Mouse (Mus musculus) testis, adult 2 months (tissue): ENCODE data around the gene Jak3. TPM values are rescaled to one million over a fixed set of nuclear protein-coding genes. Genes with fewer than 3 reads are reported as not detected.

Source experiments
- H3K27ac ChIP-seq: fragments of 200-500 bp; 2 replicates; pipeline ENCODE4 v1.5.1; 2012; ENCODE audit warnings: low read depth, low read length; ENCODE audit not compliant: control insufficient read depth, insufficient read depth
- H3K27me3 ChIP-seq: fragments of 200-500 bp; 2 replicates; pipeline ENCODE4 v1.6.1; 2012; ENCODE audit warnings: mild to moderate bottlenecking, low read length, moderate library complexity; ENCODE audit not compliant: control insufficient read depth, insufficient read depth
- H3K36me3 ChIP-seq: fragments of 200-500 bp; 2 replicates; pipeline ENCODE4 v1.6.1; 2012; ENCODE audit warnings: mild to moderate bottlenecking, low read length; ENCODE audit not compliant: control insufficient read depth, insufficient read depth
- H3K4me1 ChIP-seq: fragments of 200-500 bp; 2 replicates; pipeline ENCODE4 v1.6.1; 2012; ENCODE audit warnings: low read length; ENCODE audit not compliant: control insufficient read depth, insufficient read depth
- H3K4me3 ChIP-seq: fragments of 200-500 bp; 2 replicates; pipeline ENCODE4 v1.5.1; 2012; ENCODE audit warnings: low read depth, mild to moderate bottlenecking, low read length, moderate library complexity, mixed read lengths; ENCODE audit not compliant: control insufficient read depth
- CTCF ChIP-seq: fragments of 200-500 bp; IDR thresholded peaks from 2 replicates; pipeline ENCODE4 v1.5.1; 2012; ENCODE audit warnings: low read depth, mild to moderate bottlenecking, inconsistent platforms, low read length, moderate library complexity; ENCODE audit not compliant: control insufficient read depth, insufficient read depth, insufficient replicate concordance
- POLR2A ChIP-seq: fragments of 200-500 bp; IDR thresholded peaks from 2 replicates; pipeline ENCODE4 v1.6.1; 2012; ENCODE audit warnings: low read depth, mild to moderate bottlenecking, inconsistent platforms, low read length, moderate library complexity; ENCODE audit not compliant: control insufficient read depth
- polyA plus RNA-seq: library from polyadenylated mRNA; depleted of rRNA; stranded (reverse); fragments of >200 nt; gene quantifications from 2 replicates; pipeline ENCODE4 v1.2.3, GENCODE M21; 2012

The Jak3 gene
- polyA plus RNA-seq, 1 experiment = 8.4 TPM

DNA sequence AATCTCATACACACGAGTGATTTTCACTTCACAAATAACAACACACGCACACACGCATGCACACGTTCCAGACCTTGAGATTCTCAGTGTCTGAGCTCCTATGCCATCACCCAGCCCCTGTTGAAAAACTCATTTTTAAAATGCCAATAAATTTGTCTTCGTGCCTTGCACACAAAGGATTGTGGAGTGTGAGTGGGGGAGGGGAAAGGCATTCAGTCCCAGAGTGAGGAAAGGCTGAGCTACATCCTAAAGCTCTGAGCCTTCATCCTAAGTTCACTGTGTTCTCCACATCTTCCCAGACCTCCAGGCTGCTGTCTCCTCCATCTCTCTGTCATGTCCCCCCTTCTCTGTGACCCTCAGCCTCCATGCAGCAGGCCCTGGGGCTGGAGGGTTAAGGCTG lies 8.8 kb upstream of the Jak3 start:
- Histone ChIP-seq H3K27me3 (no peaks in the 10 kb centered on the region), H3K4me1 (peaks cover 18% of the 10 kb centered on the region), H3K4me3 (no peak overlapping the region), H3K27ac (no peak overlapping the region), H3K36me3 (no peaks in the 10 kb centered on the region)
- TF ChIP-seq POLR2A (no peak), CTCF (no peak)

DNA sequence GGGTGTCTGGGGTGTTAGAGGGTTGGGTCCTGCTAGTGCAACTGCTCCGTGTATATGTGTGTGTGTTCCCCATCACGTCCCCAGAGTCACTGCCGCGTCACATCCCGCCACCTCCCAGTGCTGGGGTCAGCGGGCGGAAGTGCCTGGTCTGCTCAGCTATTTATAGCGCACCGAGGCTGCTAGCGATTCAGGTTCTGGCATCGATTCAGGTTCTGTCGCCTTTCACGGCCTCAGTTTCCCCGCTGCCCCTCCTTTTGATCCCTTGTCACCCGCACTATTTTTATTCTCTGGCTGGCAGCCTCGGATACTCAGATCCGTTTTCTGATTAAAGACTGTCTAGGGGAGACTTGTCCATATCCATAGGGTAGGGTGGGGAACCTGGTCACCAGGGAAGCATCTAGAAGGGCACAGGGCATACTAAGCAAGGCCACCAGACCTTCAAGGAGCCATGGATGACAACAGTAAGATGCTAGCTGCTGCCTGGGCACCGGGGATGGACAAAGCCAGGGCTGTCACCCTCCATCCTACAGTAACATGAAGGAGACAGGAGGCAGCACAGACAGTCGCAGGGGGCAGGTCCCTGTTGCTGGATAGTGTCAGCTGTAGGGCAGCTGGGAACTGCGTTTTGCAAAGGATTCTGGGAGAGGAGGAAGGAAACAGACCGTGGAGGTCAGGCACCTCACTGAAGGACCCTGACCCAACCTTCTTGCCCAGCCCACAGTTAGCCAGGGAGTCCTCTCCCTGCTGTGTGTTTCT lies 7.7 kb upstream of the Jak3 start:
- Histone ChIP-seq H3K27me3 (no peaks in the 10 kb centered on the region), H3K4me3 (no peak overlapping the region), H3K4me1 (peaks cover 18% of the 10 kb centered on the region), H3K27ac (no peak overlapping the region), H3K36me3 (no peaks in the 10 kb centered on the region)
- no peak for TF ChIP-seq POLR2A
- no peak for TF ChIP-seq CTCF

DNA sequence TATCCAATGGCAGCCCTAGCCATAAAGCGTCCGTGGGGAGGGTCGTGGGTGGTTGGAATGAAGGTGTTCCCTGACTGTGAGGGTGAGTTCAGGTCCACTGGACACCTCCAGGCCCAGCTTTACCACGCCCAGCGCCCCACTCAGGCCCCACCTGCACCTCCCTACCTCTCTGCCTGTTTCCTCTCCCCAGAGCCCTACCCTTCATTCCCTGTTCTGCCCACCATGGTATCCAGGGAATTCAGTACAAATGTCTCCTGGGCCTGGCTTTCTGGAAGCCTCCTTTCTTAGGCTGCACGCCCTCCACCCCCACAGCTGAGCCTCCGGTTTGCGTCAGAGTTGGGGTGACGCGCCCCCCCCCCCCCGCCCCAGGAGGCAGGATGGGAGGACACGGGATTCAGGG lies 5.9 kb upstream of the Jak3 start:
- H3K36me3 ChIP-seq = no peaks in the 10 kb centered on the region
- H3K27ac ChIP-seq = no peak overlapping the region
- H3K4me3 ChIP-seq = no peak overlapping the region
- no peak for TF ChIP-seq CTCF
- TF ChIP-seq POLR2A = no peak
- H3K27me3 ChIP-seq = no peaks in the 10 kb centered on the region
- H3K4me1 ChIP-seq = peaks cover 18% of the 10 kb centered on the region

DNA sequence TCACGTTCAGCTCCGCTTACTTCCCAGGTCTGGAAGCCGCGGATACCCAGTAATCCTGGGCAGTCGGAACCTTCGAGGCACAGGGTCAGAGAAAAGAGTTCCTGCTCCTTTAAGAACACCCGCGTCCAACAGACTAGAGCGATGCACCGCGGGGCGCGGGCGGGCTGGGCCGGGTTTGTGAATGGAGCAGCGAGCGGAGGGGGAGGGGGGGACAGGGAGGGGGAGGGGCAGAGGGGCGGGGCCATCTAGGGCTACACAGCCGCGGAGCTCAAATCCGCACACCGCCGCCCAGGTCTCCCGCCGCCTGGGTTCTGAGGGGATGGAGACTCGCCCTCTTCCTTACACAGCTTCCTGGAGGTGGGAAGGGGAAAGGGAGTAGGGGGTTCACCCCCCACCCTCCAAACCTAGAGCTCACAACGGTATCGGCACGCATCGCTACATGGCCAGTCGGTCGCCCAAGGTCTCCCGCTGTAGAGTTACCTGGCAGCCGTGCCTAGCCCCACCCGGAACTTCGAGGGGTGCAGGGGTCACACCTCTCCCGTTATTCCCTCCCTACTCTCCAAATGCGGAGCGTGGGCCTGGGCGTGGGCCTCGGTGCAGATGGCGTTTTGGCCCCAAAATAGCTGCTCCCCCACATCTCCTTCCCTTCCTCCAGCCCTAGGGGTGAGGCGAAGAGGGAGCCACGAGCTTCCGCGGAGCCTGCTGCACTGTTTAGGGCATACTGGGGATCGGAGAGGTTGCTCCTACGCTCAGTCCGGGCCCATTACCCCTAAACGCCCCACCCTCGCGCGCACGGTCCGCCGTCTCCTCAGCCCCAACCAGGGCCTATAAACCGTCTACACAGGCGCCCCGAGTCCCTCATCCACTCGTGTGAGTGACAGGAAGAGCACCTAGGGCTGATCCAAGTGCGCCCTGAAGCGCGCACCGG lies 5.2 kb upstream of the Jak3 start:
- Histone ChIP-seq H3K4me3 (peak overlapping the region; percentile 67), H3K4me1 (peaks cover 19% of the 10 kb centered on the region), H3K36me3 (no peaks in the 10 kb centered on the region), H3K27ac (no peak overlapping the region), H3K27me3 (no peaks in the 10 kb centered on the region)
- no peak for TF ChIP-seq POLR2A
- TF ChIP-seq CTCF = no peak

DNA sequence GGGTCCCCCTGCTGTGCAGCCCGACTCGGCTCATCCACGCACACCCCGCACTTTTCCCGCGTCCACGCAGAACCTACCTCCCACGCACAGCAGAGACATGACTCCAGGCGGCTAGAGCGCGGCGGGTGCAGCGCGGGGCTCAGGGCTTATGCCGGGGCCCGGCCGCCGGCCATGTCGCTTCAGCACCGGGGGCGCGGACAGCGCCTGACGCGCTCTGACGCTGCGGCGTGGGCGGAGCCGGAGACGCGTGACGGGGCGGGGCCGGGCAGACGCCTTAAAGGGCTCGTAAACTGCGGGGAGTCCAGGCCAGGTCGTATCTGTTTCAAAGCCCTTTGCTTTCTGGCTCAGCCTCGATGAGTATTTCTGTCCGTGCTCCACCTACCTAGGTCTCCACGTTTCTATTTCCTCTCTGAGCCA lies 4.5 kb upstream of the Jak3 start, which contains the start of gene Unc13a:
Gene Unc13a (minus strand): TSS at position 209 of the 417 bp plus-strand sequence.
- Histone ChIP-seq H3K27ac (no peak within 1 kb of the TSS), H3K36me3 (no peaks in the 10 kb centered on the region), H3K27me3 (no peaks in the 10 kb centered on the region), H3K4me1 (peaks cover 16% of the 10 kb centered on the region), H3K4me3 (peak within 1 kb of the TSS; percentile 67)
- TF ChIP-seq POLR2A (no peak), CTCF (no peak)

DNA sequence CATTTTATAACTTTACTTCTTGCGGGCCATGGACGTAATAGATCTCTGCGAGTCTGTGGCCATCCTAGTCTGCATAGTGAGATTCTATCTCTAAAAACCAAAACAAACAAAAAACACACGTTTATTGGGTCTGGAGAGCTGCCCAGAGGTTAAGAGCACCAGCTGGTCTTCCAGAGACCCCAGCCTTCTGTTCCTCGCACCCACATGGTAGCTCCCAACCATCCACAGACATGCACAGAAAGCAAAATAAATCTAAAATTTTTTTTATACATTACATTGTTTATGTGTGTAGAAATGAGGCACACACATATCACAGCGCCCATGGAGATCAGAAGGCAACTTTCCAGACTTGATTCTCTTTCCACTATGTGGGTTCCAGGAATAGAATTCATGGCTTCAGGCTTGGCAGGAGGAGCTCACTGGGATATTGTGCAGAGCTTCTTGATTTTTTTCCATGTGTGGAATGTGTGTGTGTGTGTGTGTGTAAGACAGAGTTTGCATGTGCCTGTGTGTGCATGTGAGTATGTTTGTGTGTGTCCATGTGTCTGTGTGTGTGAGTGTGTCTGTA lies 3.8 kb upstream of the Jak3 start:
- no peaks in the 10 kb centered on the region for H3K27me3 ChIP-seq
- H3K4me3 ChIP-seq = no peak overlapping the region
- H3K4me1 ChIP-seq = peaks cover 16% of the 10 kb centered on the region
- H3K27ac ChIP-seq = no peak overlapping the region
- TF ChIP-seq POLR2A (no peak), CTCF (no peak)
- no peaks in the 10 kb centered on the region for H3K36me3 ChIP-seq

DNA sequence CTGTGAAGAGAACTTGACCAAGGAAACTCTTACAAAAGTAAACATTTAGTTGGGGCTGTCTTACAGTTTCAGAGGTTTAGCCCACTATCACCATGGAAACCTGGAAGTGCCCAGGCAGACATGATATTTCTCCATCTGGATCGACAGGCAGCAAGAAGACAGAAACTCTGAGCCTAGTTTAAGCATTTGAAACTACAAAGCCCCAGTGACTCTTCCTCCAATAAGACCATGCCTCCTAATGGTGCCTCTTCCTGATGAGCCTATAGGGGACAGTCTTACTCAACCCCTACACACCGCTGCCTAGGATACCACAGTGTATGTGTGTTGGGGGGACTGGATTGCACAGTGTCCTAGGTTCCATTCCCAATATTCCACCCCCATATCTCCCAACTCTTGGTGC lies 2.0 kb upstream of the Jak3 start:
- TF ChIP-seq POLR2A = no peak
- TF ChIP-seq CTCF = no peak
- Histone ChIP-seq H3K4me3 (no peak overlapping the region), H3K27me3 (no peaks in the 10 kb centered on the region), H3K27ac (no peak overlapping the region), H3K4me1 (peaks cover 16% of the 10 kb centered on the region), H3K36me3 (no peaks in the 10 kb centered on the region)
